Mouse (Mus musculus): Measurements from ENCODE around the gene Nr1i2. TPM values are rescaled to one million over a fixed set of nuclear protein-coding genes. Genes with fewer than 3 reads are reported as not detected.
"Not testable (repeated sequence)": the region's sequence is repeated elsewhere in the genome, so short reads cannot be mapped to it uniquely, and the experiment has no call there.

Gene Nr1i2
- polyA plus RNA-seq (2015; fragmentation: Nextera tagmentation; extraction: Ambion mirVana) = 6.2 and 7.4 TPM in 2 replicates

- no peaks in the 10 kb centered on the region for H3K27me3 ChIP-seq (replicated peaks)
- no peaks in the 10 kb centered on the region for H3K36me3 ChIP-seq
- H3K9me3 ChIP-seq = no peaks in the 10 kb centered on the region
- peak within 1 kb of the TSS; percentile 29; the same call in 1 of the 2 replicates for H3K4me2 ChIP-seq
- peak; percentile 89 for ATAC-seq (ENCODE audit: insufficient read depth, low FRiP score, low read depth)
- H3K27ac ChIP-seq = peak within 1 kb of the TSS; percentile 75
- WGBS = 47% methylated on average over 7 of the region's 7 CpGs
- no peak within 1 kb of the TSS for H3K9ac ChIP-seq
- 0 out of 2 replicates have a peak, but pooled peaks cover 3% of the 10 kb centered on the region for H3K4me1 ChIP-seq
- H3K4me3 ChIP-seq (replicated peaks) = peak within 1 kb of the TSS; percentile 21
Observed at GRCm38 (mm10) chr16:38294685-38295348, at the start of gene Nr1i2. Gene Nr1i2 (minus strand): TSS chr16:38294824.

GRCm38 (mm10) chr16:38341396-38342324 is 47.0 kb upstream of the Nr1i2 start, which contains the start of gene Maats1:
Gene Maats1 (minus strand): TSS chr16:38342143.
- Histone ChIP-seq H3K9me3 (no peaks in the 10 kb centered on the region), H3K27me3 (replicated peaks) (no peaks in the 10 kb centered on the region), H3K36me3 (no peaks in the 10 kb centered on the region), H3K27ac (no peak within 1 kb of the TSS), H3K4me1 (peaks cover 8% of the 10 kb centered on the region), H3K4me3 (replicated peaks) (peak within 1 kb of the TSS; percentile 35), H3K9ac (no peak within 1 kb of the TSS), H3K4me2 (peak within 1 kb of the TSS; percentile 74)
- 12% methylated on average over 30 of the region's 30 CpGs for WGBS
- ATAC-seq (ENCODE audit: insufficient read depth, low FRiP score, low read depth) = peak; percentile 82

GRCm38 (mm10) chr16:38338077-38338476 is 43.5 kb upstream of the Nr1i2 start:
- not testable (repeated sequence) for H3K4me2 ChIP-seq; H3K4me1 ChIP-seq; ATAC-seq (ENCODE audit: insufficient read depth, low FRiP score, low read depth); H3K4me3 ChIP-seq (replicated peaks); H3K9me3 ChIP-seq; H3K36me3 ChIP-seq; H3K27ac ChIP-seq; H3K27me3 ChIP-seq (replicated peaks); H3K9ac ChIP-seq
- 83% methylated on average over 4 of the region's 4 CpGs for WGBS

- Histone ChIP-seq H3K4me1 (no peaks in the 10 kb centered on the region), H3K9ac (no peak overlapping the region), H3K27ac (no peak overlapping the region), H3K9me3 (no peaks in the 10 kb centered on the region), H3K36me3 (no peaks in the 10 kb centered on the region), H3K4me2 (no peak overlapping the region), H3K4me3 (replicated peaks) (no peak overlapping the region), H3K27me3 (replicated peaks) (no peaks in the 10 kb centered on the region)
- no peak for ATAC-seq (ENCODE audit: insufficient read depth, low FRiP score, low read depth)
- 27% methylated on average over 6 of the region's 6 CpGs for WGBS
Observed at GRCm38 (mm10) chr16:38334431-38334830, 39.8 kb upstream of the Nr1i2 start.

- Histone ChIP-seq H3K27me3 (replicated peaks) (no peaks in the 10 kb centered on the region), H3K4me3 (replicated peaks) (no peak overlapping the region), H3K27ac (no peak overlapping the region), H3K4me1 (no peaks in the 10 kb centered on the region), H3K36me3 (no peaks in the 10 kb centered on the region), H3K9me3 (no peaks in the 10 kb centered on the region), H3K4me2 (no peak overlapping the region), H3K9ac (no peak overlapping the region)
- no peak for ATAC-seq (ENCODE audit: insufficient read depth, low FRiP score, low read depth)
- WGBS = 83% methylated on average over 3 of the region's 3 CpGs
Observed at GRCm38 (mm10) chr16:38329340-38329739, 34.7 kb upstream of the Nr1i2 start.

- Histone ChIP-seq H3K36me3 (no peaks in the 10 kb centered on the region), H3K27me3 (replicated peaks) (no peaks in the 10 kb centered on the region), H3K9ac (no peak overlapping the region), H3K4me2 (no peak overlapping the region), H3K27ac (no peak overlapping the region), H3K4me1 (no peaks in the 10 kb centered on the region), H3K9me3 (no peaks in the 10 kb centered on the region), H3K4me3 (replicated peaks) (no peak overlapping the region)
- 86% methylated on average over 11 of the region's 11 CpGs for WGBS
- ATAC-seq (ENCODE audit: insufficient read depth, low FRiP score, low read depth) = no peak
Observed at GRCm38 (mm10) chr16:38326778-38327397, 32.3 kb upstream of the Nr1i2 start.

- Histone ChIP-seq H3K27ac (no peak overlapping the region), H3K4me3 (replicated peaks) (no peak overlapping the region), H3K27me3 (replicated peaks) (no peaks in the 10 kb centered on the region), H3K4me2 (no peak overlapping the region), H3K9me3 (no peaks in the 10 kb centered on the region), H3K9ac (no peak overlapping the region), H3K36me3 (no peaks in the 10 kb centered on the region), H3K4me1 (no peaks in the 10 kb centered on the region)
- ATAC-seq (ENCODE audit: insufficient read depth, low FRiP score, low read depth) = no peak
- WGBS = 93% methylated on average over 15 of the region's 15 CpGs
Observed at GRCm38 (mm10) chr16:38324311-38324710, 29.7 kb upstream of the Nr1i2 start.

GRCm38 (mm10) chr16:38321452-38321935 is 26.9 kb upstream of the Nr1i2 start:
- 28% methylated on average over 17 of the region's 17 CpGs for WGBS
- H3K4me1 ChIP-seq = no peaks in the 10 kb centered on the region
- H3K27me3 ChIP-seq (replicated peaks) = no peaks in the 10 kb centered on the region
- peak overlapping the region; percentile 40 for H3K4me2 ChIP-seq
- no peak for ATAC-seq (ENCODE audit: insufficient read depth, low FRiP score, low read depth)
- H3K9ac ChIP-seq = no peak overlapping the region
- H3K27ac ChIP-seq = no peak overlapping the region
- no peaks in the 10 kb centered on the region for H3K36me3 ChIP-seq
- H3K4me3 ChIP-seq (replicated peaks) = no peak overlapping the region
- H3K9me3 ChIP-seq = no peaks in the 10 kb centered on the region

GRCm38 (mm10) chr16:38319087-38319486 is 24.5 kb upstream of the Nr1i2 start:
- Histone ChIP-seq H3K27ac (no peak overlapping the region), H3K9me3 (no peaks in the 10 kb centered on the region), H3K4me3 (replicated peaks) (no peak overlapping the region), H3K4me1 (no peaks in the 10 kb centered on the region), H3K27me3 (replicated peaks) (no peaks in the 10 kb centered on the region), H3K4me2 (no peak overlapping the region), H3K9ac (no peak overlapping the region), H3K36me3 (no peaks in the 10 kb centered on the region)
- WGBS = 90% methylated on average over 4 of the region's 4 CpGs
- ATAC-seq (ENCODE audit: insufficient read depth, low FRiP score, low read depth) = no peak

- Histone ChIP-seq H3K36me3 (no peaks in the 10 kb centered on the region), H3K4me3 (replicated peaks) (no peak overlapping the region), H3K27ac (no peak overlapping the region), H3K27me3 (replicated peaks) (no peaks in the 10 kb centered on the region), H3K9ac (no peak overlapping the region), H3K9me3 (no peaks in the 10 kb centered on the region), H3K4me2 (no peak overlapping the region), H3K4me1 (no peaks in the 10 kb centered on the region)
- WGBS = 76% methylated on average over 9 of the region's 9 CpGs
- no peak for ATAC-seq (ENCODE audit: insufficient read depth, low FRiP score, low read depth)
Observed at GRCm38 (mm10) chr16:38318492-38318891, 23.9 kb upstream of the Nr1i2 start.

GRCm38 (mm10) chr16:38308195-38308594 is 13.6 kb upstream of the Nr1i2 start:
- Histone ChIP-seq H3K36me3 (no peaks in the 10 kb centered on the region), H3K4me3 (replicated peaks) (no peak overlapping the region), H3K4me1 (no peaks in the 10 kb centered on the region), H3K27me3 (replicated peaks) (no peaks in the 10 kb centered on the region), H3K4me2 (no peak overlapping the region), H3K27ac (no peak overlapping the region), H3K9me3 (no peaks in the 10 kb centered on the region), H3K9ac (no peak overlapping the region)
- 82% methylated on average over 11 of the region's 11 CpGs for WGBS
- no peak for ATAC-seq (ENCODE audit: insufficient read depth, low FRiP score, low read depth)
